Mouse (Mus musculus): Measurements from ENCODE around the gene Zfp423.

The Zfp423 gene

GRCm38 (mm10) chr8:87810771-87811170 lies 148.6 kb downstream of the Zfp423 start:
- in situ Hi-C loops (cut with MseI, MboI), result no loop called here

- in situ Hi-C loops (cut with MseI, MboI), result no loop called here
Observed at GRCm38 (mm10) chr8:87804327-87804900, 155.0 kb downstream of the Zfp423 start.

- in situ Hi-C loops (cut with MseI, MboI), result no loop called here
Observed at GRCm38 (mm10) chr8:87803437-87803836, 156.0 kb downstream of the Zfp423 start.

DNA sequence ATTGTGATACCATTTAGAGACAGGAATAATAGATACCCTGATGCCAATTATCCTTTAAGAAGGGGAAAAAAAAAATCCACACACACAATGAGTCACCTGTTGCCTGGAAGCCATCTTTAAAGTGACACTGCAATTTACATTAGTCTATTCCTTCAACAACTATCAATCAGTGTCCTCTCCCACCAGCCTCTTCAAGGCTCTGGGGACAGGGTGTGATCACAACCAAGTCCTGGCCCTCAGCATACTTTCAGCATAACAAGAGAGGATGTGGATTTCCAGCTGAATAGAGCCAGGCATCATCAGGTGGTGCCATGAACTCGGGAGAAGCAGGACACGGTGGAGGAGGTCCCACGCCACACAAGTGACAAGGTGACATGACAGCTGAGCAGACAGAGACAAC lies 156.8 kb downstream of the Zfp423 start:
- in situ Hi-C loops (cut with MseI, MboI), result no loop called here

GRCm38 (mm10) chr8:87800121-87800520 lies 159.3 kb downstream of the Zfp423 start:
- in situ Hi-C loops (cut with MseI, MboI), result no loop called here

GRCm38 (mm10) chr8:87796234-87796633 lies 163.2 kb downstream of the Zfp423 start:
- in situ Hi-C loops (cut with MseI, MboI), result no loop called here

GRCm38 (mm10) chr8:87794639-87795038 lies 164.8 kb downstream of the Zfp423 start:
- in situ Hi-C loops (cut with MseI, MboI), result no loop called here

GRCm38 (mm10) chr8:87791103-87791502 lies 168.3 kb downstream of the Zfp423 start:
- in situ Hi-C loops (cut with MseI, MboI), result no loop called here

GRCm38 (mm10) chr8:87784641-87785439 lies 174.6 kb downstream of the Zfp423 start:
- in situ Hi-C loops (cut with MseI, MboI), result no loop called here

DNA sequence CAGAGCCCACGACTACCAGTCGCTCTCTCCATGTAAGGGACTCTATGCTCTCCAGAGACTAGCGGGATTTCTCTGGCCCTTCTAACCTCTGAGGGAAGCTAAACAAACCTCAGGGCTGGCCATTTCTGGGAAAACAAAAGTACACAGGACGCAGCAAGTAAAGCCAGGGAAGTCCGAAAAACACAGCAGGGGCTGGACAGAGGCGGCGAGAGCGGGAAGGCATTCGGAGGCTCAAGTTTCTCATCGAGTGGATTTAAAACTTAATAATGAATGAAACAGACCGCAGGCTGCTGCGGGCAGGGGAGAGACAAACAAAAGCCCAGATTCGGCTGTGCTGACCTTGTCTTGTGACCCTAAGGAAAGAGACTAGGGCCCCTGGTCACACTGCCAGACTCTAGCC lies 175.2 kb downstream of the Zfp423 start:
- in situ Hi-C loops (cut with MseI, MboI), result no loop called here

DNA sequence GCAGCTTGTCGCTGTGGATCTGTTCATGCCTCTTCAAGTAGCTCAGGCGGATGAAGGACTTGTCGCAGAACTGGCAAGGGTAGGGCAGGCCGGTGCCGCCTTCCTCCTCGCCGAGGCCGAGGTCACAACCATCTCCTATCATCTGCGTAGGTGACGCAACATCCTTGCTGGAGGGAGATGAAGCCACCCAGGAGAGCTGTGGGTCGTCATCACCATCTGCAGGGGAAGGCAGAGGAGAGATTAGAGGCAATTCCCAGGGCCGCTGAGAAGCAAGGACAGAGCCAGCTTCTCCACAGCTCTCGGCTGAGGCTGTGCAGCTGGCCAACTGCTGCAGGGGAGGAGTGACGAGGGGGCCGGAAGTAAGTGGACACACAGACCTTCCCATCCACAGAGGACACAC lies 176.2 kb downstream of the Zfp423 start:
- in situ Hi-C loops (cut with MseI, MboI), result no loop called here

DNA sequence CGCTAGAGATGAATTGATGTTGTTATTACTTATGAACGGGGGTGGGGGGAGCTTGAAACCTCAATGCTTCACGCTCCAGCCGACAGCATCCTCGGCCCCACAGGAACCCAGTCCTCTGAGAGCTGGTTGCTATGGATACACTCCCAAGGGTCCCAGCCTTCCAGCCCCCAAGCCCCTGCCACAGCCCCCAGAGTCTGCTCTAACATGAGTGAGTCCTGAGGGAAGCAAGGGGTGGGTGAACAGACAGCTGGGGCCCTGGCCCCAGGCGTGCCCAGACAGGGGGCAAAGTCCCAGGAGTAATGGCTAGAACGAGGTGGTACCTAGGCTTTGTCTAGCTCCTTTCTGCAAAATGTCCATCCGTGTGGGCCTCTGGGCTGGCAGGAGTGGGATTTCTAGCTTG lies 181.8 kb downstream of the Zfp423 start:
- in situ Hi-C loops (cut with MseI, MboI), result no loop called here

- in situ Hi-C loops (cut with MseI, MboI), result no loop called here
Observed at GRCm38 (mm10) chr8:87775889-87776288, 183.5 kb downstream of the Zfp423 start.

DNA sequence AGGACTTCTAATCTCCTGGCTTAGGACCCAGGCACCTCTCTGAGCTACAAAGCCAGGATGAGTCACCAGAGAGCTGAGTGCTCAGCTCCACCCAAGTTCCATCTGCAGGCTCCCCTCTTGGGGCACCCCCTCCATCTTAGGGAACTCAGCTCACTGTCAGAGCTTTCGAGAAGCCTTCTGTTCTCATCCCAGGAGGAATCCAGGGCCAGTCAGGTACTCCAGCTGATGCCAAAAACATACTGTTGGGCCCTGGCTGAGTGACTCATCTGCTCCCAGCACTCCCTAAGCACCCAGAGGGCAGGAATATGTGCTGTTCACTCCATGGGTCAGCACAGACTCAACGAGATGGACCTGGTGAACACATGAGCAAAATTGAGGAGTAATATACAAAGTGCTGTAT lies 184.4 kb downstream of the Zfp423 start:
- in situ Hi-C loops (cut with MseI, MboI), result no loop called here

GRCm38 (mm10) chr8:87772894-87773502 lies 186.4 kb downstream of the Zfp423 start:
- in situ Hi-C loops (cut with MseI, MboI), result no loop called here

DNA sequence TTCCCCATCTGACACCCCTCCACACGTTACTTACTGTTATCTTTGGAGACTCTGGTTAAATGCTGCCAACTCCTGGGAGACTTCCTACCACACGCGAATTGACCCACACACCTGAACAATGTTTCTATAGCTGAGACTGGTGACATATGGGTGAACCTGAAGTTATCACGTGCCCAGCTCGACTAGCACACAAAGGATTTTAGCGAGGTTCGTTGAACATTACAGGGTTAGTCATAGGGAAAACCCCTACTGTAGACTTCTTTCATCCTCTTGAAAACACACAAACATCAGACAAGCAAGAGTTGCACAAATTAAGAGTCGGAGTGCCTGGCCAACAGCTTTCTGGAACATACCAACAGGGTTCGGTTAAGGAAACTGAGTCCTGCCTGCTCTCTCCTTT lies 191.5 kb downstream of the Zfp423 start:
- in situ Hi-C loops (cut with MseI, MboI), result no loop called here

GRCm38 (mm10) chr8:87765276-87765675 lies 194.1 kb downstream of the Zfp423 start:
- in situ Hi-C loops (cut with MseI, MboI), result no loop called here

- in situ Hi-C loops (cut with MseI, MboI), result no loop called here
Observed at GRCm38 (mm10) chr8:87758750-87759149, 200.6 kb downstream of the Zfp423 start.

DNA sequence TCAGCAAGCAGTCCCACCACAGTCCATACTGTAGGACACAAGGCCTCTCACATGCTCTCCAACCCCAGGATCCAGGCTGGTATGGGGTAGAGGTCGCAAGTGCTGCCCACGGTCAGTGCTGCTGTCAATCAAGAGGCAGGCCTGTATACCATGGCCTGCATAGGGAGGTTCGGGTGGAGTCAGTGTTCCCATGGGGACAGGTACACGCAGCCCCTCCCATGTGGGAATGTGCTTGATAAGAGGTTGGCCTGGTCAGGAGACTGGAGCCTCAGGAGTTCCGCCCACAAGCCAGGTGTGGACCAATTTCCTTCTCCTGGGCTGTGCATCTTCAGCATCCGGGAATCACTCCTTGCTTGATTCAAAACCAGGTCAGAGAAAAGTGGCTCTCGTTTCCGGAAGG lies 204.5 kb downstream of the Zfp423 start:
- in situ Hi-C loops (cut with MseI, MboI), result no loop called here

- in situ Hi-C loops (cut with MseI, MboI), result no loop called here
Observed at GRCm38 (mm10) chr8:87753636-87754035, 205.8 kb downstream of the Zfp423 start.

- in situ Hi-C loops (cut with MseI, MboI), result no loop called here
Observed at GRCm38 (mm10) chr8:87753148-87753547, 206.2 kb downstream of the Zfp423 start.

- in situ Hi-C loops (cut with MseI, MboI), result no loop called here
Observed at GRCm38 (mm10) chr8:87752710-87753109, 206.7 kb downstream of the Zfp423 start.

DNA sequence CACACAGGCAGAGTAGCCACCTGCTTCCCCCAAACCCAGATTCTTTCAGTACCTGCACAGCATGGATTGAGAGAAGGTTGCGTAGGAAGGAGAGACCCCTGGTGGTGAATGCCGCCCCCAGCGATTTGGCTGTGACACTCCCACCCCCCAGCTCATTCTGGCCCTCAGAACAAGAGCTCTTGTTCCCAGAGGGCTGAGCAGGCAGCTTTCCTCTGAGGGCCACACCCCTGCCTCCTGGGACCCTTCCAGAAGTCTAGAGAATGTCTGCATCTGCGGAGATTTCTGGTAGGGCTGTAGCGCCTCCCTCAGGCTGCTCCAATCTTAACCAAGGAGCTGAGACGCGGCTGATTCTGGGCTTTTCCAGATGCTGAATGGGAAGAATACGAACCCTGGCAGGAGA lies 211.8 kb downstream of the Zfp423 start:
- in situ Hi-C loops (cut with MseI, MboI), result no loop called here
